Mouse (Mus musculus): ENCODE results near the gene Nrp1. TPM values are rescaled to one million over a fixed set of nuclear protein-coding genes. Genes with fewer than 3 reads are reported as not detected.

The Nrp1 gene
- polyA plus RNA-seq, 1 experiment = 117 TPM

- no peak for TF ChIP-seq CTCF (IDR thresholded peaks at IDR 0.05; ENCODE audit: low read depth, low read length)
- TF ChIP-seq POLR2A (IDR thresholded peaks at IDR 0.05; ENCODE audit: borderline replicate concordance, low read depth, low read length) = no peak
- Histone ChIP-seq H3K27ac (ENCODE audit: insufficient read depth, low read depth, low read length) (no peak overlapping the region), H3K4me1 (ENCODE audit: control insufficient read depth, insufficient read depth, low read length) (peaks cover 30% of the 10 kb centered on the region), H3K4me3 (ENCODE audit: insufficient read depth, low read length) (no peak overlapping the region)
These were observed 28.7 kb downstream of the Nrp1 start for GRCm38 (mm10) chr8:128386963-128387621.

DNA sequence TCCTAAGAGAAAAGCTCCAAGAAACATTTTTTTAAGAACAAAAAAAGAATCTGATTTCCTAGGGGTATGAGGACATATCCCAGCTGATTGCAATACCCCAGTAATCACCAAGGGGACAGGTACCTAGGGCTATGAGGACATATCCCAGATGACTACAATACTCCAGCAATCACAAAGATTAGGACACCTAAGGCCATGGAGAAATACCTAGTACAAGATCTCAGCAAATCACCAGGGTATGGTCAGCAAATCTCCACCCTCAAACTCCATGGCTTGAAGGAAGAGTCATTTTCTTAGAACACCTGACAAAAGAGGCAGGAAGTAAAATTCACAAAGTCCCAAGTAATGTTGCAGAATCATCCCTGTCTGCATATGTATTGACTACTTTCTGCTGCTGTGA lies 32.4 kb downstream of the Nrp1 start:
- TF ChIP-seq POLR2A (IDR thresholded peaks at IDR 0.05; ENCODE audit: borderline replicate concordance, low read depth, low read length) = no peak
- TF ChIP-seq CTCF (IDR thresholded peaks at IDR 0.05; ENCODE audit: low read depth, low read length) = no peak
- Histone ChIP-seq H3K4me3 (ENCODE audit: insufficient read depth, low read length) (no peak overlapping the region), H3K27ac (ENCODE audit: insufficient read depth, low read depth, low read length) (peak overlapping the region; percentile 35; the same call in 1 of the 2 replicates), H3K4me1 (ENCODE audit: control insufficient read depth, insufficient read depth, low read length) (peaks cover 26% of the 10 kb centered on the region)

DNA sequence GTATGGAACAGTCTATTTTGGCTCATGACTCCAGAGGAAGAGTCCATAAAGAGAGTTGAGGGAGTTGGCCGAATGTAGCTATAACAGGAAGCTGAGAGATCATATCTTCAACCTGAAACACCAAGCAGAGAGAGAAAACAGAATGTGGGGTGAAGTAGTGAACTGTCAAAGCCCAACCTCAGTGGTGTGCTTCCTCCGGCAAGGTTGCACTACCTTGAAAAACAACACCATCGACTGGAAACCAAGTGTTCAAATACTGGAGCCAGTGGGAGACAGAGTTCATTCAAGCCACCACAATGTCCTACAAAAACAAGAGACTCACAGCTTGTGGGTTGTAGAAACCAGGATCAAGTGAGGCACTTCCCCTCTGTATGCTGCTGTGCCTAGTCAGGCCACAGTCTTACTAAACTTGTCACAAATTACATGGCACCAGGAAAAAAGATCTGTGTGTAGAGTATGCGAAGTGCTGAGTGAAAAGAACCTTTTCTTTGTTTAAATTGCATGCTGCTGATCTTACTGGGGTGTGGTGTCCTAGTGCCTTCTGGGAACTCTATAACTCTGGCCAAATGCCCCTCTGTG lies 32.9 kb downstream of the Nrp1 start:
- Histone ChIP-seq H3K27ac (ENCODE audit: insufficient read depth, low read depth, low read length) (peak overlapping the region; percentile 35; the same call in 1 of the 2 replicates), H3K4me1 (ENCODE audit: control insufficient read depth, insufficient read depth, low read length) (peaks cover 26% of the 10 kb centered on the region), H3K4me3 (ENCODE audit: insufficient read depth, low read length) (no peak overlapping the region)
- no peak for TF ChIP-seq POLR2A (IDR thresholded peaks at IDR 0.05; ENCODE audit: borderline replicate concordance, low read depth, low read length)
- no peak for TF ChIP-seq CTCF (IDR thresholded peaks at IDR 0.05; ENCODE audit: low read depth, low read length)

DNA sequence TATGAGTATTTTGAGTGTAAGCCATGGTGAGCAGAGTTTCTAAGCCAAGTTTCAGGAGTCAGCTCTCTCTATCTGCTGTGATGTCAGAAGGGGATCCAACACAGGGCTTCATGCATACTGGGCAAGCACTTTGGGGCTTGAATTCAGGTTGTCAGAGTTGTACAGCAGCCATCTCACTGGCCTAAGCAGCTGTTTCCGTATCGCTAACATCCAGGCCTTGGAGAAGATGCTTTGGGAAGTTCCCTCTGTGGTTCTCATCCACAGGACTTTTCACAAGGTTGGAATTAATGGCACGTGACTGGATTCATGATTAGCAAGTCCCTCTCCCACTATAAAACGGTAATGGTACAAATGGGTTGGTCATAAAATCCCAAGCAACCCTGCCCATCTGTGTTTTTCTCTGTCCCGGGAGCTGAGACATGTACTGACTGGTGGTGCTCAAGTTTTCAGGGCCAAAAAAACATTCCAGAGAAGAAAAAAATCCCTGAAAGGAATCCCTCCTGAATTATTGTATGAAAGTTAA lies 36.3 kb downstream of the Nrp1 start:
- Histone ChIP-seq H3K4me1 (ENCODE audit: control insufficient read depth, insufficient read depth, low read length) (peaks cover 14% of the 10 kb centered on the region), H3K27ac (ENCODE audit: insufficient read depth, low read depth, low read length) (no peak overlapping the region), H3K4me3 (ENCODE audit: insufficient read depth, low read length) (no peak overlapping the region)
- TF ChIP-seq POLR2A (IDR thresholded peaks at IDR 0.05; ENCODE audit: borderline replicate concordance, low read depth, low read length) (no peak), CTCF (IDR thresholded peaks at IDR 0.05; ENCODE audit: low read depth, low read length) (no peak)

- TF ChIP-seq POLR2A (IDR thresholded peaks at IDR 0.05; ENCODE audit: borderline replicate concordance, low read depth, low read length) (no peak), CTCF (IDR thresholded peaks at IDR 0.05; ENCODE audit: low read depth, low read length) (no peak)
- H3K4me1 ChIP-seq (ENCODE audit: control insufficient read depth, insufficient read depth, low read length) = peaks cover under 1% of the 10 kb centered on the region; the same call in 1 of the 2 replicates
- no peak overlapping the region for H3K4me3 ChIP-seq (ENCODE audit: insufficient read depth, low read length)
- H3K27ac ChIP-seq (ENCODE audit: insufficient read depth, low read depth, low read length) = no peak overlapping the region
These were observed 38.6 kb downstream of the Nrp1 start for GRCm38 (mm10) chr8:128396968-128397367.

GRCm38 (mm10) chr8:128397441-128397840 lies 39.0 kb downstream of the Nrp1 start:
- Histone ChIP-seq H3K4me1 (ENCODE audit: control insufficient read depth, insufficient read depth, low read length) (no peaks in the 10 kb centered on the region), H3K4me3 (ENCODE audit: insufficient read depth, low read length) (no peak overlapping the region), H3K27ac (ENCODE audit: insufficient read depth, low read depth, low read length) (no peak overlapping the region)
- TF ChIP-seq CTCF (IDR thresholded peaks at IDR 0.05; ENCODE audit: low read depth, low read length) (no peak), POLR2A (IDR thresholded peaks at IDR 0.05; ENCODE audit: borderline replicate concordance, low read depth, low read length) (no peak)

- no peak overlapping the region for H3K4me3 ChIP-seq (ENCODE audit: insufficient read depth, low read length)
- no peak for TF ChIP-seq CTCF (IDR thresholded peaks at IDR 0.05; ENCODE audit: low read depth, low read length)
- no peak for TF ChIP-seq POLR2A (IDR thresholded peaks at IDR 0.05; ENCODE audit: borderline replicate concordance, low read depth, low read length)
- H3K27ac ChIP-seq (ENCODE audit: insufficient read depth, low read depth, low read length) = no peak overlapping the region
- H3K4me1 ChIP-seq (ENCODE audit: control insufficient read depth, insufficient read depth, low read length) = no peaks in the 10 kb centered on the region
These were observed 40.2 kb downstream of the Nrp1 start for GRCm38 (mm10) chr8:128398472-128399091.

DNA sequence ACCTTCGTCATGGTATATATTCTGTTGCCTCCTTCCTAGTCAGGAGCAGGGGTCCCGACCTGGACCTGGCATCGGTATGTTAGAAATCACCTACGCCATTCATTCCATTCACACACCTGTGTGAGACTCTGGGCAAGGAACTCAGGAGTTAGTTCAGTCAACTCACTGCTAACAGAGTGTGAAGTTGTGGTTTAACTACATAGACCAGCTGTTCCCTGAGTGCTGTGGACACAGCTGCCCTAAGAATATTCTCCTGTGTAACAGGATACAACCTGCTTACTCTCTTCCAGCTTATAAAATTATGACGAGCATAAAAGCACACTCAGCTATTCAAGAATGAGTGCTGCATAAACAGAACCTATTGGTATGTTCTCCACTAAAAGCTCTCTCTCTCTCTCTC lies 41.9 kb downstream of the Nrp1 start:
- no peaks in the 10 kb centered on the region for H3K4me1 ChIP-seq (ENCODE audit: control insufficient read depth, insufficient read depth, low read length)
- H3K4me3 ChIP-seq (ENCODE audit: insufficient read depth, low read length) = no peak overlapping the region
- no peak overlapping the region for H3K27ac ChIP-seq (ENCODE audit: insufficient read depth, low read depth, low read length)

GRCm38 (mm10) chr8:128404876-128405275 lies 46.5 kb downstream of the Nrp1 start:
- no peaks in the 10 kb centered on the region for H3K4me1 ChIP-seq (ENCODE audit: control insufficient read depth, insufficient read depth, low read length)
- TF ChIP-seq POLR2A (IDR thresholded peaks at IDR 0.05; ENCODE audit: borderline replicate concordance, low read depth, low read length) (no peak), CTCF (IDR thresholded peaks at IDR 0.05; ENCODE audit: low read depth, low read length) (no peak)
- no peak overlapping the region for H3K27ac ChIP-seq (ENCODE audit: insufficient read depth, low read depth, low read length)
- H3K4me3 ChIP-seq (ENCODE audit: insufficient read depth, low read length) = no peak overlapping the region

More for the DNA sequence above, 41.9 kb downstream of the Nrp1 start:
- TF ChIP-seq CTCF (IDR thresholded peaks at IDR 0.05; ENCODE audit: low read depth, low read length) (no peak), POLR2A (IDR thresholded peaks at IDR 0.05; ENCODE audit: borderline replicate concordance, low read depth, low read length) (no peak)

DNA sequence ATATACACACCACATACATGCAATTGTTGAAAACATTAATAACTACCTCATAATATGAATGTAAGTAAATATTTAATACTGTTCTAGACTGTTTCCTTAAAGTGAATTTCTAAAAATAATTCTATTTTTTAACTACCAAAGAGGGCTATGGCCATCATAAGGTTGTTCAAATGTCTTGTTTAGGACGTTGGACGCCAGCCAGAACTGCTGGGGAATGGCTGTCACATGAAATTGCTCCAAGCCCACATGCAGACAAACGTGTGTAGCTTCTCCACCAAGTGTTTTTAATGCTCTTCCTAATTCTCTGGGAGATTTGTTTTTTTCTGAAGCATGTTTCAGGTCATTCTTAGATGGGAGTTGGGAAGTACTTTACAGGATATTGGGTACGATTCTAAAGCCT lies 55.0 kb downstream of the Nrp1 start:
- Histone ChIP-seq H3K4me3 (ENCODE audit: insufficient read depth, low read length) (no peak overlapping the region), H3K4me1 (ENCODE audit: control insufficient read depth, insufficient read depth, low read length) (peaks cover 14% of the 10 kb centered on the region), H3K27ac (ENCODE audit: insufficient read depth, low read depth, low read length) (no peak overlapping the region)
- no peak for TF ChIP-seq CTCF (IDR thresholded peaks at IDR 0.05; ENCODE audit: low read depth, low read length)
- TF ChIP-seq POLR2A (IDR thresholded peaks at IDR 0.05; ENCODE audit: borderline replicate concordance, low read depth, low read length) = no peak
